Mouse (Mus musculus): ENCODE measurements around the gene Fam102b.

DNA sequence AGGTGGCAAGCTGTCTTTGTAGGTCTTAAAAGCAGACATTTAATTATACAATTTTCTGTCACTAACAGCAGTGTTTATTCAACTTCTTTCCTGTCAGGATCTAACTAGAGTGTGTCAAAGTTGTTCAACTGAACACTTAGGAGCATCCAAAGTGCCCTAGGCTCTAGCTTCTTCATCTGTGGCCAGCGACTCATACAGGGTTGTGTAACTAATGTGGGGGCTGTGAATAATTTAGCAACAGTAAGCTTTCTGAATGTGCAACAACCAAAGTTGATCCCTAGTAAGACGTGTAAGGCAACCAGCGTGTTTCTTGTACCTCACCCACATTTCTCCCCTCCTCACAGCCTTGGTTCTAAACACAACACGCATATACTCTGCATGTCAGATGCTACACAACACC is 13.5 kb upstream of the Fam102b start:
- TF ChIP-seq POLR2A (IDR thresholded peaks at IDR 0.05; ENCODE audit: borderline replicate concordance, extremely low read depth, low read depth, low read length) (no peak), CTCF (IDR thresholded peaks at IDR 0.05; ENCODE audit: insufficient read depth, low read length) (no peak)

All from lung, adult 2 months (tissue).